Mouse (Mus musculus): Measurements from ENCODE around the gene Chadl. TPM values are rescaled to one million over a fixed set of nuclear protein-coding genes. Genes with fewer than 3 reads are reported as not detected.
"Not testable (repeated sequence)": the region's sequence is repeated elsewhere in the genome, so short reads cannot be mapped to it uniquely, and the experiment has no call there.

The Chadl gene
- total RNA-seq, 2 experiments from 2014 or later, result 1.0 to 1.1 TPM

DNA sequence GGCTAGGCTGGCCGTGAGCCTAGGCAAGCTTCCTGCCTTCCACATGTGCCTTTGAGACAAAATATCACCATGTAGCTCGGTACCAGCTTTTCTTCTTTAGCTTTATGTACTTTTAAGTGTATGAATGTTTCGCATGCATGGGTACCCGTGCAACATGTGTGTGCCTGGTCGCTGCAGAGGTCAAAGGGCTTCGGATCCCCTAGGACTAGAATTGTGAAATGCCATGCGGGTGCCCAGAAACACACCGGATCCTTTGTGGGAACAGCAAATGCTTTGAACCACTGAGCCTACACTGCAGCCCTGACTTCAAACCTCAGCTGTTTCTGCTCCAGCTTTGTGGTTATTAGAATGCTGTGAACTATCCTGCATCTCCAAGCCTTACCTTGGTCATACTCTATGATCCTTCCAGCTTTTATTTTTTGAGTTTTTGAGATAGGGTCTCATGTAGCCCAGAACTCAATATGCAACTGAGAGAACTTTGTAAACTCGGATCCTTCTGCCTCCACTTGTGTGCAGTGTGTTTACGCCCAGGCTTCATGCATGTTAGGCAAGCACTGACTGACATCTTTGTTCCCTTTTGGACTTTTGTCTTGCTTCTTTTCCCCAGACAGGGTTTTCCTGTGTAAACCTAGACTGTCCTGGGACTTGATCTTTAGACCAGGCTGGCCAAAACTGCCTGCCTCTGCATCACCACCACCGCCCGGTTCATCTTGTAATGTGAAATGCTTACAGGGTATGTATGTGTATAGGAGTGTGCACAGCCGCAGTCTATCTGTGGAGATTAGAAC, 5.4 kb upstream of the Chadl start:
- DNase-seq, result no peak
- intact Hi-C loops (cut with DNase I), result no loop called here

DNA sequence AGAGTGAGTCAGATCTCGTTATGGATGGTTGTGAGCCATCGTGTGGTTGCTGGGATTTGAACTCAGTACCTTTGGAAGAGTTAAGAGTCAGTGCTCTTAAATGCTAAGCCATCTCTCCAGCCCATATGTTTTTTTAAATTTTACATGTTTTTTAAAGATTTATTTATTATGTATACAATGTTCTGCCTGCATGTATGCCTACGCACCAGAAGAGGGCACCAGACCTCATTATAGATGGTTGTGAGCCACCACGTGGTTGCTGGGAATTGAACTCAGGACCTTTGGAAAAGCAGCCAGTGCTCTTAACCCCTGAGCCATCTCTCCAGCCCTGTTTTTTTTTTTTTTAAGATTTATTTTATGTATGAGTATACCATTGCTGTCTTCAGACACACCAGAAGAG, 4.3 kb upstream of the Chadl start:
- DNase-seq; intact Hi-C loops (cut with DNase I): not testable (repeated sequence)

DNA sequence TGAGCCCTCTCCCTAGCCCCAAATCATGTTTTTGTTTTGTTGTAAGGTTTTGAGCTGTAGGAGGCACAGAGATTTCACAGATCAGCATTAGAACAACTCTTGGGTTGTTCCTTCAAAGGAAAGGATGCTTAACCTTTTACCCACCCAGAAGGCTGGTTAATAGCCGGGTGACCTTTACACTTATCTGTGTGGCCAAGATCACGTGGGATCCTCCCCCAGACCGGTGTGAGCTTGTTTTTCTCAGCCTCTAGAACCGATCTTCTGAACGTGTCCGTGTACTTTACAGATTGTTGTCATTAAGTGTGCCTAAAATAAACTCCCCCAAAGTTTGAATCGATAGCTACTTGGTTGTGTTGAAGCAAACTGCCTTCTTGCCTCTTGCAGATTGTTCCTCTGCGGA, 3.5 kb upstream of the Chadl start:
- DNase-seq, result no peak
- intact Hi-C loops (cut with DNase I), result no loop called here

DNA sequence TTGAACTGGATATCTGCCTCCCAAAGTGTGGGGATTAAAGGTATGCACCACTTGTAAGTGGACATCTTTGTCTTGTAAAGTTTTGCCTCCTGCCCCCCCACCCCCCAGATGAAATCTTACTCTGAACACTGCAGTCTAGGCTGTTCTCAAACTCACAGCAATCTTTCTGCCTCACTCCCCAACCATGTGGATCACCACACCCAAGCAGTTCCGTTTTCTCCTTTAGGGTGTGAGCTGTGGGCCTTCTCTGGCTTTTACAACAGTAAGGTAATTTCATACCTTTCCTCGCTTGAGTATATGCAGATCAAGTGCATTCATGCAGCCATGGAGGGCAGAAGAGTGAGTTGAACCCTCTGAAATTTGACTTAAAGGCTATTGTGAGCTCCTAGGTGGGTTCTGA, 3.1 kb upstream of the Chadl start:
- DNase-seq, result no peak
- intact Hi-C loops (cut with DNase I), result no loop called here

DNA sequence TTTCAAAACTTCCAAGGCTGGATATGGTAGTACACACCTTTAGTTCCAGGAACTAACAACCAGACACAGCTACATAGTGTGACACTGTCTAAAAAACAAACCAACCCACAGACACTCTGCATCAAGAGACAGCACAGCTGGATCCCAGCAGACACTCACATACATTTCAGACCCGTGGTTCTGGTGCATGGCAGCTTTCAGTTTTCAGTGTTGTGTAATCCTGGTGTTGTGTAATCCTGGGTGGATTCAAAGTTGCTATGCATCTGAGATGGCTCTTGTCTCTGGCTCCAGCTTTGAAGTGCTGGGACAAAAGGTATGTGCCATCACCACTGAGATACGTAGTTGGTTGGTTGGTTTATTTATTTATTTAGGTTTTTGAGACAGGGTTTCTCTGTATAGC, 1.4 kb upstream of the Chadl start:
- DNase-seq, result no peak
- intact Hi-C loops (cut with DNase I), result no loop called here

DNA sequence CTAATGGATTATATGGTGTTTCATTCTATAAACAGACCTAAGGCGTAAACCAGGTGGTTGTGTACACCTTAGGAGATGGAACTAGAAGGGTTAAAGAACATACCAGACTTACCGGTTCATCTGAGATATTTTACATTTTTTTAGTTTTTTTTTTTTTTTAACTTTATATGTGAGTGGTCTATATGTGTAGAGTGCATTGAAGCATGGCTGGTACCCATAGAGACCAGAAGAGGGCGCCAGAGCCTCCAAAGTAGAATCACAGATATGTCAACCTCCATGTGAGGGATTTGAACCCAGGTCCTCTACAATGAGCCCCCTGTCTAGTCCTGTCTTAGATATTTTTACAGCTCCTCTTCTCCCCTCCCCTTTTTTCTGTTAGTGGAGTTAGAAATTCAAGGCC, 760 bp upstream of the Chadl start:
- peak; percentile 17 to 34 for DNase-seq
- intact Hi-C loops (cut with DNase I), result no loop called here

DNA sequence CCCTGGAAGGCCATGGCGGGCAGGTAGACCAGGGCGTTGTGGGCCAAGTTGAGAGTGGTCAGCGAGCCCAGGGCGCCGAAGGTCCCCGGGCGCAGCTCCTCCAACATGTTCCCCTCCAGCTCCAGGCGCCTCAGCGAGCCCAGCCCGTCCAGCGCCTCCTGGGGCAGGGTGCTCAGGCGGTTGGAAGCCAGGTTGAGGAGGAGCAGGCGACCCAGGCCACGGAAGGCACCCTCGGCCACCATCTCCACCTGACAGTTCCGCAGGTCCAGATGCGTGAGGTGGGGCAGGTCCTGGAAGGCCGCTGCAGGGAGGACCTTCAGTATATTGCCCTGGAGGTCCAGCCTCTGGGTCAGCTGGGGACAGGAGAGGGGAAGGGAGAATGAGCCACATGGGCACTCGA, 2.2 kb downstream of the Chadl start:
- no peak for DNase-seq
- intact Hi-C loops (cut with DNase I), result loop anchor here (1.0 kb wide), 1 partner anchor 31 kb away; no protein-coding TSS in a partner anchor

DNA sequence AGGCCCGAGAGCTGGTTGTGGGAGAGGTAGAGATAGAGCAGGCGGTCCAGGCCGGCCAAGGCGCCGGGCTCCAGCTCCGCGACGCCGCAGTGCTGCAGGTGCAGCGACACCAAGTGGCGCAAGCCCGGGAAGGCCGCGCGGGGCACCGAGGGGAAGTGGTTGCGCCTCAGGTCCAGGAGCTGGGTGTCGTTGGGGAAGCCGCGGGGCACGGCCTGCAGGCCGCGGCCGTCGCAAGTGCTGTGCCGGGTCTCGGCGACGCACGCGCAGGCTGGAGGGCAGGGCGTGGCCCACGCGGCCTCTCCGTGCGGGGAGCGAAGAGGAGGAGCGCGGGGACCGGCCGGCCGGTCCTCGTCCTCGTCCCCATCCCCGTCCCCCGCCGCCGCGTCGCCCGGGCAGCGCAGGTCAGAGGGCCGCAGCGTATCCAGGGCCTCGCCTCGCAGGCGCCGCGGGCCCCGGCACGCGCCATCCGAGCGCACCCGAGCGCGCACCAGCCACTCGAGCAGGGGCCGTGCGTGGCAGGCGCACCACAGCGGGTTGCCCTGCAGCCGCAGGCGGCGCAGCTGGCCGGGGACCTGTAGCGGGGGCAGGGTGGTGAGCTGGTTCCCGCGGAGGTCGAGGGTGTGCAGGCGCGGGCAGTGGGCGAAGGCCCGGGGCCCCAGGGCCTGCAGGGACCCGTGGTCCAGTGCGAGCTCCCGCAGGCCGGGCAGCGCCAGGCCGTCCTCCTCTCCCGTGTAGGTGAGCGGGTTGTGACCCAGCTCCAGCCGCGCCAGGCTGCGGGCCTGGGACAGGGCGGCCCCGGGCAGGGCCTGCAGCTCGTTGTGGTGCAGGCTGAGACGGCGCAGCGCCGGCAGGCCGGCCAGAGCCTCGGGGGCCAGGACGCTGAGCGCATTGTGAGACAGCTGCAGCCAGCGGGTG, 2.9 kb downstream of the Chadl start:
- intact Hi-C loops (cut with DNase I), result loop anchor here (1.0 kb wide), 1 partner anchor 30 kb away; no protein-coding TSS in a partner anchor
- DNase-seq, result peak; percentile 88 to 91

DNA sequence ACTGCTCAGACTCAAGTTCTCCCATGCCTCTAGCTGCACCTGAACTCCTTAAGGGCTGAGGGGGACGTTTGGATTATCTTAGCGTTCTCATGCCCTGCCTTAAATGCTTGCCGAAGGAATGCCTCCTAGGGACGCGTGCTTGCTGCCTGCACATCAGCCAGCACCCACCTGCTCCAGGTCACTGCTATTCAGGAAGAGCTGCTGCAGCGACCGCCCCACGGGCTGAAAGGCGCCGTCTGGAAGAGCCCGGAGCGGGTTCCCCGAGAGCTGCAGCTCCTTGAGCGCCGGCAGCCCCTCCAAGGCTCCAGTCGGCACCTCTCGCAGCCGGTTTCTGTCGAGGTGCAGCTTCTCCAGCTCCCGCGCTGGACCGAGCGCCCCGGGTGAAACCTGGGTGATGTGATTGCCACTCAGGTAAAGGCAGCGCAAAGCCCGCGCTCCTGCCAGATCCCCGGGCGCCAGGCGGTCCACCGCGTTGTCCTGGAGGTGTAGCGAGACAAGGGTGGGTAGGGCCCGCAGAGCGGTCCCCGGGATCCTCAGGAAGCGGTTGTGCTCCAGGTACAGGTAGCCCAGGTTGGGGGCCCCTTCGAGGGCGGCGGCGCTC, 3.6 kb downstream of the Chadl start:
- intact Hi-C loops (cut with DNase I), result no loop called here
- no peak for DNase-seq

DNA sequence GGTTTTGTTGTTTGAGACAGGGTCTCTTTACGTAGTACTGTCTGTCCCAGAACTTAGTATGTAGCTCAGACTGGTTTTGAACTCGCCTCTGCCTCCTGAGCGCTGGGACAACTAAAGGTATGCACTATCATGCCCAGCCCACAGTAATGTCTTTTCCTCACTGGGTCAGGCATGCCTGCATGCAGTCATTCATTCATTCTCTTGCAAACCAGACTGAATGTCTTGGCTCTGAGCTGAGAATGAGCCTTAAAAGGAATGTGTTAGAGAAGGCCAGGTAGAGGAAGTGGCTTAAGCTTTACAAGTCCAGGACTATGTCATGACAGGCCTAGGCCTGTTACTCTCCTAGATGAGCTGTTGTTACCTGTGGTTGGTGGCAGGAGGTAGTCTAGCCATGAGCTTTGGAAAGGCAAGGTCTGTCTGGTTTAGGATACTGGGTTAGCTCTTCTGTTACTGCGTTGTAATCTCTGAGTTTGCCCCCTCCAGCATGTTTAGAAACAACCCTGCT, 16.7 kb downstream of the Chadl start:
- intact Hi-C loops (cut with DNase I), result no loop called here
- no peak for DNase-seq

DNA sequence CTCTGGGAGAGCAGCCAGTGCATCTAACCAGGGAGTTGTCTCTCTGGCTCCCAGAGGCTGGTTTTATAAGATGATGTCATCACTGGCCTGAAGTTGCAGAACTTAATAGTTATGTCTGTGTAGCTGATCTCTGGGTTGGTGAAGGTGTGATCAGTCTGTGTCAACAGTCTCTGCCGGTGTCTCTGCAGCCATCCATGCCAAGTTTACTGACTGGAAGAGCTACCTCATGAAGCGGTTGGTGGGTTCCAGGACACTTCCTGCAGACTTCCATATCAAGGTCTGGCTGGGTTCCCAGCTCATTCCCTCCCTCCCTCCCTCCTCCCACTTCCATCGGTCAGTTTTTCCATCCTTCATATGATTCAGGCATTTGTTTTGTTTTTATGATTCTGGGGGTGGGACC, 20.4 kb downstream of the Chadl start:
- intact Hi-C loops (cut with DNase I), result no loop called here
- DNase-seq, result no peak

DNA sequence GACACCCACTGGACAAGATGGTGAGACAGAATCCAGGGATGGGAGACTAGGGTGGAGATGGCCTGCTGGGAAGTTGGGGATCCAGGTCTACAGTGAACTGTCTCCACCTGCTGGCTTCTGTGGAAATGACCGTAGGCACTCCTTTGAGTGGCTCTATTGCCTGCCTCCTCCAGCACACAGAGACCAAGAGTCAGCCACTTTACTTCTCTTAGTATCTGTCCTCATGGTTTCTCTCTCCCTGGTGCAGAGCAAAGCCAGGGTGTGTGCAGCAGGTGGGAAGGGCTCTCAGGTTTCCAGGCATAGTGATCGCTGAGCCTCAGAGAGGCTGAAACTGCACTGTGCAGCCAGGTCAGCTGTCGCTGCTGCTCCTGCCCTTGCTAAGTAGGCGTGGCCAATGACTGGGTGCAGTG, 26.9 kb downstream of the Chadl start:
- intact Hi-C loops (cut with DNase I), result no loop called here
- DNase-seq, result peak in 1 of 2 experiments; percentile 65

DNA sequence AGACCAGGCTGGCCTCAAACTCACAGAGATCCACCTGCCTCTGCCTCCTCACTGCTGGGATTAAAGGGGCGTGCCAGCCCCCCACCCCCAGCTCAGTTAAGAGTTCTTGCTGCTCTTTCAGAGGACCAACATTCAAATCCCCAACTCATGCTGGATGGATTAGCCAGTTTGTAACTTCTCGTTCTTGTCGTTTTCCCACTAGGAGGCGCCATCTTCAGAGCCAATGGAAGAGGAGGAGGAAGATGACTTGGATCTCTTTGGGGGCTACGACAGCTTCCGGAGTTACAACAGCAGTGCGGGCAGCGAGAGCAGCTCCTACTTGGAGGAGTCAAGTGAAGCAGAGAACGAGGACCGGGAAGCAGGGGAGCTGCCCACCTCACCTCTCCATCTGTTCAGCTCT, 30.1 kb downstream of the Chadl start:
- intact Hi-C loops (cut with DNase I), result loop anchor here (5.0 kb wide), 1 partner anchor 220 kb away; no protein-coding TSS in a partner anchor
- no peak for DNase-seq

DNA sequence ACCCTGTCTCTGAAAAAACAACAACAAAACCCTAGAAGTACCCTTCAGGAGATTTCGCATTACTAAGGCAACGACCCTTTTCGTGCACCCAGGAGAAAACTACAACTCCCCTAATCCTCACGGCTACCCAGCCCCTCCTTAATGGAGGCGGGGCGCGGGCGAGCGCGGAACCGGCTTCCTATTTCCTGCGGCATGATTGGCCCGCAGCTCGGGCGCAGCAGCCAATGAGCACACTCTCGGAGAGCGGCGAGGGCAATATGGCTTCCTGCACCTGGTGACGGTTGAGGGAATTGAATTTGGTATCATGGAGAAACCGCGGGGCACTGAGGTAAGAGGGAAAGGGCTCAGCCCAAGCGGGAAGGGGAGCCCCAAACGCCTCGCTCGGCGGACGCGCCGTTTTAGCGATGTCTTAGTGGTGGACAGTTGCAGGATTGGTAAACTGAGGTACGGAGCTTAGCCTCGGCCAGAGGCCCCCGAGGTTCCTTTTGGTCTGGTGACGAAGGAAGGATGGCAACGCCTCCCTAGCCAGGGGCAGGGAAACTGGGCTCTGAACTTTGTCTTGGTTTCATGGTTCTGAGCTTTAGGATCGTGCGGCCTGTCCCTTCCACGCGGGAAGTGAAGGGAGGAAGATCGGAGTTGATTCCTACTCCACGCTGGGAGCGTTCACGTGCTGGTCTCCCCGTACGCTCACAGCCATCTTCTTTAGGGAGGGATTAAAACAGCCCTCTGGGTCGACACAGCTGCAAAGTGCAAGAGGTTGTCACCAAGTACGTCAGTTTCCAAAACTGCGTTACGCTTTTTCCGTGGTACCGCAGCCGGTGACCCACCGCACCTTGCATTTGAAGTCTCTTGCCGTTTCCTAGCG, 33.2 kb downstream of the Chadl start, which contains the start of gene L3mbtl2:
TSS of gene L3mbtl2 (plus strand) at position 193 of the 865 bp plus-strand sequence.
- intact Hi-C loops (cut with DNase I), result loop anchor here (1.0 kb wide), 1 partner anchor 30 kb away; no protein-coding TSS in a partner anchor
- DNase-seq, result peak; percentile 92 to 93

DNA sequence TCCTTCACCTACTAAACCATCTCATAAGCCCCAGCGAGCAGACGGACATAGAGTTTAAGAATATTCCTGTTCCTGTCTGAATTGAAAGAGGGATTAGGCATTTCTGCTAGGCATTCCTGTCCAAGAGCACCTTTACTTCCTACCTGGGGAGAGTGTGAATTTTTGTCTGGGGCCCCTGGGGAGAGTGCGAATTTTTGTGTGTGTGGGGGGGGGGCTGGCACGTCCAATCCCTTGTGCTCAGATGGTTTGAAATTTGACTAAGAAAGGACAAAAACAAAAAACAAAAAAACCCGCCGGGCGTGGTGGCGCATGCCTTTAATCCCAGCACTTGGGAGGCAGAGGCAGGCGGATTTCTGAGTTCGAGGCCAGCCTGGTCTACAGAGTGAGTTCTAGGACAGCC, 33.8 kb downstream of the Chadl start:
- intact Hi-C loops (cut with DNase I), result no loop called here
- DNase-seq, result no peak

DNA sequence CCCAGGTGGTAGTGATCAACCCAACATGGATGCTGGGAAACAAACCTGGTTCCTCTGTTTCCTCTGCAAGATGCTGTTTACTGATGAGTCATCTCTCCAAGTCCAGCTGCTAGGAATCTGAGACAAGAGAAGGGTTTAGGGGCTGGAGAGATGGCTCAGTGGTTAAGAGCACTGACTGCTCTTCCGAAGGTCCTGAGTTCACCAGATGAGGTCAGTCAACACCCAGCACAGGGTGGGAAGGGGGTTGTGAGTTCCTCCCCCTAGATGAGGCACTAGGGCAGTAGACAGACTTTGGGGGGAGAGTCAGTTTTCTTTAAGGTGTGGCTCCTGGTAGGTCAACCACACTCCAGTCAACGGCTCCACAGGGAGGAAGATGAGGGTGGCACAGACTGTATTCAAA, 35.4 kb downstream of the Chadl start:
- intact Hi-C loops (cut with DNase I), result no loop called here
- DNase-seq, result no peak

DNA sequence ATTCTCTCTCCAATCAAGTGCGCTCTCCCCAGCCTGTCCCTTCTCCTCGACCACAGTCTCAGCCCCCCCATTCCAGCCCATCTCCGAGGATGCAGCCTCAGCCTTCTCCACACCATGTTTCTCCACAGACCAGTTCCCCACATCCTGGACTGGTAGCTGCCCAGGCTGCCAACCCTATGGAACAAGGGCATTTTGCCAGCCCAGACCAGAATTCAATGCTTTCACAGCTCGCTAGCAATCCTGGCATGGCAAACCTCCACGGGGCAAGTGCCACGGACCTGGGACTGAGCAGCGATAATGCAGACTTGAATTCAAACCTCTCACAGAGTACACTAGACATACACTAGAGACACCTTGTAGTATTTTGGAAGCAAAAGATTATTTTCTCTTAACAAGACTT, 46.5 kb downstream of the Chadl start:
- DNase-seq, result no peak
- intact Hi-C loops (cut with DNase I), result no loop called here

DNA sequence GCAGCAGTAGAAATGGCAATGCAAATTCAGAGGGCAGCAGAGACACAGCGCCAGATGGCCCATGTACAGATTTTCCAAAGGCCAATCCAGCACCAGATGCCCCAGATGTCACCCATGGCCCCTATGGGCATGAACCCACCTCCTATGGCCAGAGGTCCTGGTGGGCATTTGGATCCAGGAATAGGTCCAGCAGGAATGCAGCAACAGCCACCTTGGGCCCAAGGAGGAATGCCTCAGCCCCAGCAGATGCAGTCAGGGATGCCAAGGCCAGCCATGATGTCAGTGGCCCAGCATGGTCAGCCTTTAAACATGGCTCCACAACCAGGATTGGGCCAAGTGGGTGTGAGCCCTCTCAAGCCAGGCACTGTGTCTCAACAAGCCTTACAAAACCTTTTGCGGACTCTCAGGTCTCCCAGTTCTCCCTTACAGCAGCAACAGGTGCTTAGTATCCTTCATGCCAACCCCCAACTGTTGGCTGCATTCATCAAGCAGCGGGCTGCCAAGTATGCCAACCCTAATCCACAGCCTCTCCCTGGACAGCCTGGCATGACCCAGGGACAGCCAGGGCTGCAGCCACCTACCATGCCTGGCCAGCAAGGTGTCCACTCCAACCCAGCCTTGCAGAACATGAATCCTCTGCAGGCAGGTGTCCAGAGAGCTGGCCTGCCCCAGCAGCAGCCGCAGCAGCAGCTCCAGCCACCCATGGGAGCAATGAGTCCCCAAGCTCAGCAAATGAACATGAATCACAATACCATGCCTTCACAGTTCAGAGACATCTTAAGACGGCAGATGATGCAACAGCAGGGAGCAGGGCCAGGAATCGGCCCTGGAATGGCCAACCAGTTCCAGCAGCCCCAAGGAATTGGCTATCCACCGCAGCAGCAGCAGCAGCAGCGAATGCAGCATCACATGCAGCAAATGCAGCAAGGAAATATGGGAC, 47.3 kb downstream of the Chadl start:
- intact Hi-C loops (cut with DNase I), result no loop called here

More for the DNA sequence above, 47.3 kb downstream of the Chadl start:
- DNase-seq, result peak; percentile 18 to 22

All from heart, postnatal 14 days (tissue).